Mouse (Mus musculus) forebrain, embryonic 14.5 days (tissue): ENCODE measurements around the gene Bpnt1. TPM values are rescaled to one million over a fixed set of nuclear protein-coding genes. Genes with fewer than 3 reads are reported as not detected.

Experiments
- ATAC-seq: fragments of 200-750 bp; cut with Nextera tagmentation; 2 replicates; pipeline ENCODE4 v1.8.0; 2017; ENCODE audit warnings: mild to moderate bottlenecking, moderate library complexity
- DNase-seq: peaks from one replicate; pipeline ENCODE4 v3.0.0-alpha.2; 2015; ENCODE audit warnings: low spot score
- H3K27ac ChIP-seq: fragments of 300-500 bp; sonication (generic); 2 replicates; pipeline ENCODE4 v1.5.1; 2014; ENCODE audit warnings: low read depth, mild to moderate bottlenecking, control low read depth, low read length, moderate library complexity
- H3K27me3 ChIP-seq: fragments of 300-500 bp; sonication (generic); replicated peaks from 2 replicates; pipeline ENCODE4 v1.6.1; 2014; ENCODE audit warnings: low read length, control low read depth, mixed read lengths; ENCODE audit not compliant: control insufficient read depth, insufficient read depth
- H3K36me3 ChIP-seq: fragments of 300-500 bp; sonication (generic); 2 replicates; pipeline ENCODE4 v1.6.1; 2014; ENCODE audit warnings: low read length, control low read depth; ENCODE audit not compliant: control insufficient read depth, insufficient read depth
- H3K4me1 ChIP-seq: fragments of 300-500 bp; sonication (generic); 2 replicates; pipeline ENCODE4 v1.6.1; 2014; ENCODE audit warnings: antibody characterized with exemption, low read length, control low read depth; ENCODE audit not compliant: control insufficient read depth, insufficient read depth
- H3K4me2 ChIP-seq: fragments of 300-500 bp; sonication (generic); 2 replicates; pipeline ENCODE4 v1.6.1; 2014; ENCODE audit warnings: mild to moderate bottlenecking, control low read depth, low read length
- H3K4me3 ChIP-seq: fragments of 300-500 bp; sonication (generic); 2 replicates; pipeline ENCODE4 v1.5.1; 2014; ENCODE audit warnings: low read depth, low read length, control low read depth
- H3K9ac ChIP-seq: fragments of 300-500 bp; sonication (generic); 2 replicates; pipeline ENCODE4 v1.6.1; 2014; ENCODE audit warnings: mild to moderate bottlenecking, low read length, control low read depth, moderate library complexity
- H3K9me3 ChIP-seq: fragments of 300-500 bp; sonication (generic); replicated peaks from 2 replicates; pipeline ENCODE4 v1.6.1; 2016; ENCODE audit warnings: low read length, control low read depth, mixed read lengths; ENCODE audit not compliant: control insufficient read depth
- WGBS: fragments of 180-500 bp; shearing (Covaris S2); extraction: QIAGEN DNeasy Blood & Tissue Kit; methylation state at CpG from one replicate; pipeline ENCODE4 v1.1.7; 2014; 5-methylcytosine and 5-hydroxymethylcytosine counted together
- polyA plus RNA-seq: library from polyadenylated mRNA; unstranded; fragments of >200 nt; fragmentation: Nextera tagmentation; extraction: Ambion mirVana; gene quantifications from 2 replicates; pipeline ENCODE4 v1.2.1, GENCODE M21; 2014

Bpnt1 gene
- polyA plus RNA-seq, 1 experiment from 2014 or later = 18.8 TPM

- H3K36me3 ChIP-seq = peaks cover 60% of the 10 kb centered on the region
Measured at GRCm38 (mm10) chr1:185356246-185356645, 24.3 kb downstream of the Bpnt1 start.

DNA sequence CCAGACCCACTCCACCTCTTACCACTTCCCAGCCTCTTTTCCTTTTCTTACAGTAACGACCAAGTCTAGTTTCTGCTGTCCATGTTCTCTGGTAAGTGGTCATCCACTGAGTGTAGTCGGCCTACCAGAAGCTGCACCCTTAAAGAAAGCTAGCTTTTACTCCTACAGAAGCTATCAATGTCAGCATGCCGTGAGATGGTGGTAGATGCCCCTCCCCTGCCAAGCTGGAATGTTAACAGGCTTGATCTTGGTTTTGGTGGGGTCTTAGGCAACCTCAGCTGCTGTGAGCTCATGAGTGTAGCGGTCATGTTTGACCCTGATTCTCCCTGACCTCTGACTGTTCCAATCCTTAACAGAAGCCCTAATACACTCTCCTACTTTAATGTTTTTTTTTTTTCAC is 26.3 kb downstream of the Bpnt1 start:
- H3K4me1 ChIP-seq = no peaks in the 10 kb centered on the region
- no peak for DNase-seq
- no peaks in the 10 kb centered on the region for H3K9me3 ChIP-seq
- H3K4me2 ChIP-seq = no peak overlapping the region
- peaks cover 41% of the 10 kb centered on the region for H3K36me3 ChIP-seq
- no peaks in the 10 kb centered on the region for H3K27me3 ChIP-seq
- no peak overlapping the region for H3K27ac ChIP-seq
- no peak overlapping the region for H3K4me3 ChIP-seq
- ATAC-seq = no peak
- no peak overlapping the region for H3K9ac ChIP-seq
- 88% methylated on average over 4 of the region's 4 CpGs for WGBS

More at GRCm38 (mm10) chr1:185356246-185356645, 24.3 kb downstream of the Bpnt1 start:
- H3K9ac ChIP-seq = no peak overlapping the region
- H3K27ac ChIP-seq = no peak overlapping the region
- H3K27me3 ChIP-seq = no peaks in the 10 kb centered on the region
- H3K4me1 ChIP-seq = no peaks in the 10 kb centered on the region
- ATAC-seq (no peak), DNase-seq (no peak)
- no peaks in the 10 kb centered on the region for H3K9me3 ChIP-seq
- 94% methylated on average over 8 of the region's 8 CpGs for whole genome bisulfite sequencing
- H3K4me2 ChIP-seq = no peak overlapping the region
- no peak overlapping the region for H3K4me3 ChIP-seq

GRCm38 (mm10) chr1:185362677-185363520 is 30.9 kb downstream of the Bpnt1 start, which contains the start of gene Eprs:
Eprs (plus strand) TSS chr1:185363044.
- under 1% methylated on average over 86 of the region's 92 CpGs for WGBS
- H3K27ac ChIP-seq = peak within 1 kb of the TSS; percentile 86
- peaks cover 6% of the 10 kb centered on the region for H3K36me3 ChIP-seq
- H3K4me3 ChIP-seq = peak within 1 kb of the TSS; percentile 97
- H3K4me2 ChIP-seq = peak within 1 kb of the TSS; percentile 73
- no peaks in the 10 kb centered on the region for H3K9me3 ChIP-seq
- H3K4me1 ChIP-seq = peaks cover 14% of the 10 kb centered on the region
- DNase-seq (peak; percentile 99), ATAC-seq (peak; percentile 98)
- H3K9ac ChIP-seq = peak within 1 kb of the TSS; percentile 82
- no peaks in the 10 kb centered on the region for H3K27me3 ChIP-seq

- DNase-seq (peak; percentile 72), ATAC-seq (peak; percentile 38)
- Histone ChIP-seq H3K4me1 (peaks cover 14% of the 10 kb centered on the region), H3K4me2 (peak overlapping the region; percentile 73), H3K36me3 (0 out of 2 replicates have a peak, but pooled peaks cover 2% of the 10 kb centered on the region), H3K27ac (peak overlapping the region; percentile 86), H3K9ac (peak overlapping the region; percentile 82), H3K27me3 (no peaks in the 10 kb centered on the region), H3K4me3 (peak overlapping the region; percentile 97), H3K9me3 (no peaks in the 10 kb centered on the region)
- 5% methylated on average over 22 of the region's 22 CpGs for WGBS
Measured at GRCm38 (mm10) chr1:185363526-185364182, 31.7 kb downstream of the Bpnt1 start.

DNA sequence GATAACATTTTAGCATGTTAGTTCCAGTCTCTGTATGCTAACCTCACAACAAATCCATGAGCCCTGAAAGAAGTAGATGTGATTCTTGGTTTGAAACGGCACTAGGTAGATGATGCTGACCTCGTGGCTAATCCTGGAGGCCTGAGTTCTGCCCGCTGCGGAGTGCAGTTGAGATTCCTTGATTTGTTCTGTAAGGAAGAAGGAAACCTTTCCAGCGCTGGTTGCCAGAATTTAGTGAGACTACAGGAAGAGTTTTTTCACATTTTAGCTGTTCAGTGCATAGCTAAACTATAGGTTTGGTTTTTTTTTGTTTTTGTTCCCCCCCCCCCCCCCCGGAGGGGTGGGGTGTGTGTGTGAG is 32.2 kb downstream of the Bpnt1 start:
- H3K27ac ChIP-seq = no peak overlapping the region
- WGBS = 32% methylated on average over 5 of the region's 6 CpGs
- peak overlapping the region; percentile 97 for H3K4me3 ChIP-seq
- ATAC-seq (no peak), DNase-seq (no peak)
- peaks cover 14% of the 10 kb centered on the region for H3K4me1 ChIP-seq
- H3K9me3 ChIP-seq = no peaks in the 10 kb centered on the region
- H3K9ac ChIP-seq = peak overlapping the region; percentile 82
- H3K4me2 ChIP-seq = peak overlapping the region; percentile 73
- H3K27me3 ChIP-seq = no peaks in the 10 kb centered on the region
- 0 out of 2 replicates have a peak, but pooled peaks cover 2% of the 10 kb centered on the region for H3K36me3 ChIP-seq

DNA sequence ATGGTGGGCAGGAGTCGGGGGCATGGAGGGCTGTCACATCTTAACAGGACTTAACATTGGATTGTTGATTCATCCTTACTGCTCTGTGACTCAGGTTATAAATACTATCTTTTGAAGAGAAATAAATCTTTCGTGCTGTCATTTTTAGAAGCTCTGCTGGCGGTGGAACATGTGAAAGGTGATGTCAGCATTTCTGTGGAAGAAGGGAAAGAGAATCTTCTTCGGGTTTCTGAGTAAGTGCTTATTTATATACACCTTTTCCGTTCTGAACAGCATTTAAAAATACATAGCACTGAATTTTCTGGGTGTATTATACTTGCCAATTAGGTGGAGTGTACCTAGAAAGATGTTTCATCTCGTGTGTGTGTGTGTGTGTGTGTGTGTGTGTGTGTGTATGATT is 35.4 kb downstream of the Bpnt1 start:
- peaks cover 14% of the 10 kb centered on the region for H3K4me1 ChIP-seq
- H3K27ac ChIP-seq = no peak overlapping the region
- no peak overlapping the region for H3K4me3 ChIP-seq
- WGBS = 95% methylated on average over 6 of the region's 6 CpGs
- H3K4me2 ChIP-seq = no peak overlapping the region
- no peak overlapping the region for H3K9ac ChIP-seq
- DNase-seq (no peak), ATAC-seq (no peak)
- H3K27me3 ChIP-seq = no peaks in the 10 kb centered on the region
- peaks cover 30% of the 10 kb centered on the region for H3K36me3 ChIP-seq
- H3K9me3 ChIP-seq = no peaks in the 10 kb centered on the region

- H3K4me1 ChIP-seq = peaks cover 4% of the 10 kb centered on the region; the same call in 1 of the 2 replicates
- H3K4me2 ChIP-seq = no peak overlapping the region
- no peaks in the 10 kb centered on the region for H3K9me3 ChIP-seq
- DNase-seq (no peak), ATAC-seq (no peak)
- H3K9ac ChIP-seq = no peak overlapping the region
- no peak overlapping the region for H3K27ac ChIP-seq
- 96% methylated on average over 6 of the region's 6 CpGs for whole genome bisulfite sequencing
- peaks cover 52% of the 10 kb centered on the region for H3K36me3 ChIP-seq
- H3K27me3 ChIP-seq = no peaks in the 10 kb centered on the region
- H3K4me3 ChIP-seq = no peak overlapping the region
Measured at GRCm38 (mm10) chr1:185369979-185370378, 38.0 kb downstream of the Bpnt1 start.

DNA sequence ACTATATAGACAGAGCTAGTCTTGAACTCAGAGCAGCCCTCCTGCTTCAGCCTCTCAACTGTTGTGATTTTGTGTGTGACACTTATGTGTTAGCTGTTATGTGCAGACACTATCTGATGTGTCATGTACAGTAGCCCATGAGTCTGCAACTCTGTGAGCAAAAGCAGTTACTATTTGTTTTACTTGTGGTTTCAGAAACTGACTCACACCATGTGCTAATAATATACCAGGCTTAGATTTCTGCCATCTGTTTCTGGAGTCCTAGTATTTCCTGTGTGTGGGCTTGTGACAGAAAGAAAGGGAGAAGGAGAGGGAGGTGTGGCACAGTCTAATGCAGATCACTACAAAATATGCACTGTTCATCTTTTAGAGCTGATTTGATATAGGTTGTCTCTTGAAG is 44.4 kb downstream of the Bpnt1 start:
- peaks cover 93% of the 10 kb centered on the region for H3K36me3 ChIP-seq
- ATAC-seq = no peak
- H3K27me3 ChIP-seq = no peaks in the 10 kb centered on the region

GRCm38 (mm10) chr1:185377429-185377828 is 45.5 kb downstream of the Bpnt1 start:
- ATAC-seq (no peak), DNase-seq (no peak)
- no peak overlapping the region for H3K9ac ChIP-seq
- no peaks in the 10 kb centered on the region for H3K9me3 ChIP-seq
- 96% methylated on average over 2 of the region's 2 CpGs for WGBS
- no peak overlapping the region for H3K27ac ChIP-seq
- H3K4me1 ChIP-seq = no peaks in the 10 kb centered on the region
- H3K4me2 ChIP-seq = no peak overlapping the region
- H3K36me3 ChIP-seq = peaks cover 91% of the 10 kb centered on the region
- no peak overlapping the region for H3K4me3 ChIP-seq
- no peaks in the 10 kb centered on the region for H3K27me3 ChIP-seq

More for the DNA sequence above, 44.4 kb downstream of the Bpnt1 start:
- H3K4me3 ChIP-seq = no peak overlapping the region
- H3K4me2 ChIP-seq = no peak overlapping the region
- no peak overlapping the region for H3K27ac ChIP-seq
- H3K4me1 ChIP-seq = no peaks in the 10 kb centered on the region
- no peak overlapping the region for H3K9ac ChIP-seq
- no peaks in the 10 kb centered on the region for H3K9me3 ChIP-seq
- no peak for DNase-seq
